Comparison of ENCODE assay signal across 8 mouse cellular contexts in genomic region chr13:118386511-118387447, GRCm38 (mm10). TPM values are rescaled to one million over a fixed set of nuclear protein-coding genes. Genes with fewer than 3 reads are reported as not detected.
DNase-seq lines count a peak whose midpoint lies in the region; ATAC-seq and TF ChIP-seq lines count a peak whose summit lies in the region.

Gene B430218F22Rik (plus strand): TSS chr13:118386630.
Gene Mrps30 (minus strand): TSS chr13:118387252.

- H3K36me3 ChIP-seq in megakaryocyte, embryonic 14.5 days (replicated peaks; ENCODE audit: low read length): peaks cover 34% of the 10 kb centered on the region

- peak within 1 kb of the TSS; percentile 30; the same call in 1 of the 2 replicates for H3K27ac ChIP-seq in cortical plate, adult 2 months (ENCODE audit: insufficient read depth, low read length)

- ATAC-seq in activated CD4-positive, CD25-positive, alpha-beta regulatory T cell, adult 4 months: peak; percentile 93

- no peak for TF ChIP-seq CTCF in cortical plate, adult 2 months (IDR thresholded peaks at IDR 0.05; ENCODE audit: extremely low read depth, insufficient read depth, low read length)

- DNase-seq in gastrocnemius, adult 8-10 months (ENCODE audit: low spot score in 2 of 2): peak; percentile 85 to 87
- DNase-seq in hindlimb bud, embryonic 11.5 days (ENCODE audit: extremely low spot score, low read depth, low spot score): peak; percentile 77
- DNase-seq in left cerebral cortex, adult 8-10 months (ENCODE audit: low spot score in 2 of 2): peak; percentile 92 to 93
- peak; percentile 97 to 98 for DNase-seq in right cerebral cortex, postnatal 10 days (ENCODE audit: low spot score in 2 of 2)
- DNase-seq in urinary bladder, postnatal 25 days (ENCODE audit: low spot score): peak; percentile 94

- 0 out of 2 replicates have a peak, but pooled peaks have one; percentile 40 for TF ChIP-seq POLR2A in cortical plate, adult 2 months (IDR thresholded peaks at IDR 0.05; ENCODE audit: extremely low read depth, insufficient read depth, low read length)

- H3K4me3 ChIP-seq in cortical plate, adult 2 months (ENCODE audit: insufficient read depth, low read length): peak within 1 kb of the TSS; percentile 80
- H3K4me3 ChIP-seq in megakaryocyte, embryonic 14.5 days (replicated peaks): peak within 1 kb of the TSS; percentile 100

- H3K4me1 ChIP-seq in cortical plate, adult 2 months (ENCODE audit: control insufficient read depth, insufficient read depth, low read length): no peaks in the 10 kb centered on the region; the same call in 1 of the 2 replicates
- peaks cover 11% of the 10 kb centered on the region for H3K4me1 ChIP-seq in megakaryocyte, embryonic 14.5 days

- no peaks in the 10 kb centered on the region for H3K9me3 ChIP-seq in megakaryocyte, embryonic 14.5 days

- H3K27me3 ChIP-seq in megakaryocyte, embryonic 14.5 days (replicated peaks): no peaks in the 10 kb centered on the region

RNA-seq across cellular contexts. Expression of gene B430218F22Rik, which starts in this region (rescaled TPM):
- under 1 TPM in 1 of 2 experiments, not detected in 1; 0.41 TPM for polyA plus RNA-seq in activated CD4-positive, CD25-positive, alpha-beta regulatory T cell, adult 4 months (2017; shearing (Covaris generic))
- polyA plus RNA-seq in cortical plate, adult 2 months (2012; rRNA removed): 0.61 and 0.63 TPM in 2 replicates
- total RNA-seq in gastrocnemius, adult 8-10 months (2022): not detected
- total RNA-seq in left cerebral cortex, adult 8-10 months (2022): under 1 TPM in 3 of 4 experiments, not detected in 1; 0.37 to 0.51 (median 0.41) TPM
- polyA plus RNA-seq in megakaryocyte, embryonic 14.5 days (2012; ENCODE audit: insufficient read depth, low replicate concordance): 0.35 TPM in 1 of 2 replicates, not detected in the other

RNA-seq across cellular contexts. Expression of gene Mrps30, which starts in this region (rescaled TPM):
- polyA plus RNA-seq in activated CD4-positive, CD25-positive, alpha-beta regulatory T cell, adult 4 months (2017; shearing (Covaris generic)): 1 to 10 TPM; 1.8 to 3.0 TPM
- 12.0 and 12.5 TPM in 2 replicates for polyA plus RNA-seq in cortical plate, adult 2 months (2012; rRNA removed)
- total RNA-seq in gastrocnemius, adult 8-10 months (2022): 10 to 100 TPM; 14.1 to 16.1 (median 15.0) TPM
- 10 to 100 TPM; 17.1 to 17.6 (median 17.5) TPM for total RNA-seq in left cerebral cortex, adult 8-10 months (2022)
- polyA plus RNA-seq in megakaryocyte, embryonic 14.5 days (2012; ENCODE audit: insufficient read depth, low replicate concordance): 7.4 and 9.9 TPM in 2 replicates

Comparison
In these comparisons a context has a peak if more than half of its experiments do, and no peak if none do; other contexts are left out.
1. Peak in every context shown above with its lines: DNase-seq, ATAC-seq, H3K4me3 ChIP-seq and H3K27ac ChIP-seq.